Mouse (Mus musculus) ES-Bruce4 (cell line): ENCODE results near the gene Slc25a48.

Experiments used
- CTCF ChIP-seq: IDR thresholded peaks from one replicate; pipeline ENCODE4 v1.8.1; 2011; ENCODE audit warnings: low read depth, low read length
- EP300 ChIP-seq: IDR thresholded peaks from 2 replicates; pipeline ENCODE4 v1.6.1; 2011; ENCODE audit warnings: low read depth, low read length; ENCODE audit not compliant: insufficient read depth
- POLR2A ChIP-seq: IDR thresholded peaks from one replicate; pipeline ENCODE4 v1.8.1; 2011; ENCODE audit warnings: low read length; ENCODE audit not compliant: insufficient read depth

GRCm38 (mm10) chr13:56516311-56516710, 78.2 kb downstream of the Slc25a48 start:
- TF ChIP-seq CTCF, result no peak
- no peak for TF ChIP-seq EP300
- TF ChIP-seq POLR2A, result no peak
